Mouse (Mus musculus): ENCODE measurements at regions not wholly inside any gene's neighbourhood (a gene's known extent, or its start where the extent isn't known, plus 50 kb on each side); places are given as distances from the start of the nearest gene placed in this dataset. TPM values are rescaled to one million over a fixed set of nuclear protein-coding genes. Genes with fewer than 3 reads are reported as not detected.

- Histone ChIP-seq H3K36me3 (no peaks in the 10 kb centered on the region), H3K9me3 (no peaks in the 10 kb centered on the region), H3K9ac (replicated peaks) (no peak overlapping the region), H3K27ac (replicated peaks) (no peak overlapping the region), H3K4me3 (no peak overlapping the region), H3K4me2 (replicated peaks) (no peak overlapping the region), H3K4me1 (peaks cover 11% of the 10 kb centered on the region), H3K27me3 (no peaks in the 10 kb centered on the region)
- ATAC-seq (replicated peaks), result no peak
- WGBS, result 95% methylated on average over 6 of the region's 6 CpGs
These were observed 60.7 kb upstream of the Peli1 start for GRCm38 (mm10) chr11:21030362-21030761.

GRCm38 (mm10) chr11:21031816-21032215 lies 59.3 kb upstream of the Peli1 start:
- Histone ChIP-seq H3K4me2 (replicated peaks) (no peak overlapping the region), H3K36me3 (no peaks in the 10 kb centered on the region), H3K4me3 (no peak overlapping the region), H3K9me3 (no peaks in the 10 kb centered on the region), H3K9ac (replicated peaks) (no peak overlapping the region), H3K27me3 (no peaks in the 10 kb centered on the region), H3K27ac (replicated peaks) (no peak overlapping the region), H3K4me1 (peaks cover 22% of the 10 kb centered on the region)
- WGBS, result 93% methylated on average over 2 of the region's 2 CpGs
- ATAC-seq (replicated peaks), result no peak

DNA sequence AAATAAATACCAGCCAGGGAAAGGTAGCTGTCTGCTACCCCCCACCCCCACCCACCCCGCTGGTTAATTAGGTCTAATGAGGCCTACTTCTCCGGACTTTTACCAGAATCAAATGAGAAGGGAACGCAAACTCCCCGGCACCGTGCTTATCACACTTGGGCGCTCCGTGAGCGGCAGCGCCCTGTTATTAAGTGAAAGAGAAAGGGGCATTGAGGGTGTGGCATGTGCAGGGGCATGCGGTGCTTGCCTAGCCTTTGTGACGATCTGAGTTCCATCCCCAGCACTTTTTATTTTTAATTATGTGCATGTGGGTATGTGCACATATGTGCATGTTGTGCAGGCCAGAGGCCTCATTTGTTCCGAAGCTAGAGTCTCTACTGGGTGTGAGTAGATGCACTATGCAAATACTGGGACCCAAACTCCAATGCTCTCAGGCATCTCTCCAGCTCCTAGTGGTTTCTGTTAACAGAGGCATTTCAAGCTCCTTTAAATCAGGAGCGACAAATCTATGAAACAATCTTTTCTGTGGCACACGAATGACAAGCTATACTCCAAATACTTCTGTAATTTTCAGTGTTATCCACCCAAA lies 57.8 kb upstream of the Peli1 start:
- 43% methylated on average over 14 of the region's 14 CpGs for WGBS
- H3K4me1 ChIP-seq, result peaks cover 24% of the 10 kb centered on the region
- ATAC-seq (replicated peaks), result no peak; the same call in 1 of the 2 replicates
- H3K4me3 ChIP-seq, result no peak overlapping the region
- no peaks in the 10 kb centered on the region for H3K27me3 ChIP-seq
- no peak overlapping the region; the same call in 1 of the 2 replicates for H3K27ac ChIP-seq (replicated peaks)
- no peak overlapping the region for H3K4me2 ChIP-seq (replicated peaks)
- H3K9me3 ChIP-seq, result no peaks in the 10 kb centered on the region
- no peaks in the 10 kb centered on the region for H3K36me3 ChIP-seq
- no peak overlapping the region for H3K9ac ChIP-seq (replicated peaks)

DNA sequence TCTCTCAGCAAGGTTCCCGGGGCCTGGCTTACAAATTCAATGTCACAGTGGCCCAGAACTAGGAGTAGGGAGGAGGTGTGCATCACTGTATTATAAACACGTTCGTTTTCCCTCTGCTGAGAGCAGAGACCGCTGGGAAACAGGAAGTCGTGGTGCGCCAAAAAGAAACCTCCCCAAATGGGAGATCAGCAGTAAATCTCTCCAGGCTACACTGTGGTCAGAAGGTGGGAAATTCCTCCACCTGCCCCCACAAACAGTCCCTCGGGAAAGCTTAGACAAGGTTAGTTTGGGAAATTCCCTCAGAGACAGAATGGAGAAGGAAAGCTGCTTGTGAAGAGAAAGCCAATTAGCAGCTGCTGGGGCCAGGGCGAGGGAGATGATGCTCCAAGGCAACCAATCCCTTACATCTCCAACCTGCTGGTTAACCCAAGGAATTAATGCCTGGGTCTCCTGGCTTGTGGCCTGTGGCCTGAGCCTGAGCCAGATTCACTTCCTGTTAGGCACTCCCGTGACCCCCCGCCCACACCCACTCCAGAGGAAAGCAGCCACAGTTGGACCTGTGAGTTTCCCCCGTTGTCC lies 57.2 kb upstream of the Peli1 start:
- 66% methylated on average over 11 of the region's 11 CpGs for WGBS
- H3K4me2 ChIP-seq (replicated peaks), result no peak overlapping the region
- no peak overlapping the region for H3K9ac ChIP-seq (replicated peaks)
- no peaks in the 10 kb centered on the region for H3K36me3 ChIP-seq
- H3K4me1 ChIP-seq, result peaks cover 24% of the 10 kb centered on the region
- H3K4me3 ChIP-seq, result no peak overlapping the region
- H3K27me3 ChIP-seq, result no peaks in the 10 kb centered on the region
- H3K9me3 ChIP-seq, result no peaks in the 10 kb centered on the region
- no peak for ATAC-seq (replicated peaks)
- no peak overlapping the region; the same call in 1 of the 2 replicates for H3K27ac ChIP-seq (replicated peaks)

- H3K27ac ChIP-seq (replicated peaks), result peak overlapping the region; percentile 52; the same call in 1 of the 2 replicates
- peak; percentile 57 for ATAC-seq (replicated peaks)
These were observed 54.8 kb upstream of the Peli1 start for GRCm38 (mm10) chr11:21036161-21036916.

DNA sequence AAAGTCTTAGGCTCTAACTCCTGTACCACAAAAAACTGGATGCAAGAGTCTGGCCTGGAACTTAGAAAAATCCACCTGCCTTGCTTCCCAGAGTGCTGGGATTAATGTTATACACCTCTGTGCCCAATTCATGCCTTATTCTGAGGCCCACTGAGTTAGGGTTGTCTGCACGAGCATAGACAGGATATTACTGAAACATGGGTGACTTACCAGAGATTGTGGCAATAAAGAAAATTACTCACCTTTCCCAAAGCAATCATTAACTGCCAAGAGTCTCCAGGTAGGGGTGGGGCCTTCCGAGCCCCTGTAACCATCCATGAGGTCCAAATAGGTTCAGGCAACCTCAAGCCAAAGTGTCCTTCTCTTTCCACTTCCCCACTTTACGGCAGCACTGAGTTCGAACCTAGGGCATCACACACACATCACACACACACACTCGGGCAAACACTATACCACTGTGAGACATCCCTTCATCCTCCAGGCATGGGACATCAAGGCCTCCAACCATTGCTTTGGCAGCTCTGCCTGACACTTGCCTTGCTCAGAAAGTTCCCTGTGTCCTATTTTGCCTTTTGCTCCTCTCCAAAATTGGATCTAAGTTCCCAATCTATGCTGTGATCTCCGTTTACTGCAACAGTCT lies 53.7 kb upstream of the Peli1 start:
- WGBS, result 88% methylated on average over 6 of the region's 6 CpGs
- no peaks in the 10 kb centered on the region for H3K9me3 ChIP-seq
- no peaks in the 10 kb centered on the region for H3K36me3 ChIP-seq
- no peaks in the 10 kb centered on the region for H3K27me3 ChIP-seq
- H3K4me2 ChIP-seq (replicated peaks), result no peak overlapping the region
- H3K9ac ChIP-seq (replicated peaks), result no peak overlapping the region
- no peak for ATAC-seq (replicated peaks)
- no peak overlapping the region for H3K4me3 ChIP-seq
- H3K4me1 ChIP-seq, result peaks cover 26% of the 10 kb centered on the region
- no peak overlapping the region for H3K27ac ChIP-seq (replicated peaks)

More at GRCm38 (mm10) chr11:21036161-21036916, 54.8 kb upstream of the Peli1 start:
- H3K9ac ChIP-seq (replicated peaks), result no peak overlapping the region
- no peaks in the 10 kb centered on the region for H3K27me3 ChIP-seq
- peaks cover 26% of the 10 kb centered on the region for H3K4me1 ChIP-seq
- no peaks in the 10 kb centered on the region for H3K9me3 ChIP-seq
- WGBS, result 35% methylated on average over 7 of the region's 7 CpGs
- H3K36me3 ChIP-seq, result no peaks in the 10 kb centered on the region
- no peak overlapping the region; the same call in 1 of the 2 replicates for H3K4me2 ChIP-seq (replicated peaks)
- no peak overlapping the region for H3K4me3 ChIP-seq

DNA sequence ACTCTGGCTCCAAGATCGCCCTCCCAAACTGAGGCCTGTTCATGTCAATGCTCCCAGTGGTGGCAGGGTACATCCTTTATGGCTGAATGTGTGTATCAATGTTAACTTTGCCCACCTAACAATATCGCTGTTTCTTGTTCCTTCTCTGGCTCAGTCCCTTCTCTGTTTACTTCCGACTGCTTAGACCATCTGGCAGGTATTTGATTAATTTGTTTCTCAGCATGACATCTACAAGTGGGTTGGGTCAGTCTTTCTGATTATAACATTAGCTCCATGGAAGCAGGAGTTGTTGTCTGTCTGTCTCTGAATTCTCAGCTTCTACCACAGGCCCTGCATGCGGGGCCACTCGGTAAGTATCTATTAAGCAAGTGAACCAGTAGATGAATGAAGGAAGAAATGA lies 49.9 kb upstream of the Peli1 start:
- no peak for ATAC-seq (replicated peaks)
- Histone ChIP-seq H3K36me3 (no peaks in the 10 kb centered on the region), H3K4me3 (no peak overlapping the region), H3K9me3 (no peaks in the 10 kb centered on the region), H3K4me2 (replicated peaks) (no peak overlapping the region), H3K4me1 (peaks cover 10% of the 10 kb centered on the region; the same call in 1 of the 2 replicates), H3K27ac (replicated peaks) (no peak overlapping the region), H3K27me3 (no peaks in the 10 kb centered on the region), H3K9ac (replicated peaks) (no peak overlapping the region)
- 73% methylated on average over 5 of the region's 5 CpGs for WGBS

Small RNA genes lying in the stretch of these regions (microRNA-seq; reads per million reads assigned to microRNA genes)
- gene Gm23681, result not detected
